Mouse (Mus musculus) megakaryocyte, embryonic 14.5 days (primary cell): ENCODE results near the gene Usp46.

Source experiments
- FLI1 ChIP-seq: IDR thresholded peaks from 2 replicates; pipeline ENCODE4 v1.6.1; 2012; ENCODE audit warnings: low read length, inconsistent platforms, mixed read lengths
- GATA1 ChIP-seq: IDR thresholded peaks from 3 replicates; pipeline ENCODE4 v1.6.1; 2012; ENCODE audit warnings: mixed read lengths, low read length, inconsistent platforms, borderline replicate concordance

DNA sequence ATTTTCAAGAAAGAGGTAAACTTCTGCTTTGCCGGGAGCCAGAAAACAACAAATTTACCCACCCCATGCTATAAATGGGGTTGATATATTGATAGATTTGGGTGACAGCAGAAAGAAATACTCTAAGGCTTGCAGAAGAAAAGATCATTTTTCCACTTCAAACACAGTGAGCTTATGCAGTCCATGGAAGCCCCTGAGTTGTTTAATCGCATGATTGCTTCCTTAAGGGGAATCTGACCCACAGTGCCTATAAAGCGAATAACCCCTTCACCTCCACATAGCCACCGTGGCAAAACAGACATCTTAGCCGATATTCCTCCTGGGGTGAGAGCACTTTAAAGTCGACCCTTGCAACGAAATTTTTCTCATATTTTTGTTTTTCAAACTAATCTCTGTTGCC is 108.5 kb downstream of the Usp46 start:
- TF ChIP-seq GATA1: no peak
- TF ChIP-seq FLI1: no peak
